Mouse (Mus musculus) ES-E14 (cell line): ENCODE results near the gene Gna12.

Experiments
- CHD2 ChIP-seq: IDR thresholded peaks from 2 replicates; pipeline ENCODE4 v1.6.1; 2014; ENCODE audit warnings: mild to moderate bottlenecking, low read depth, low read length, inconsistent platforms
- HCFC1 ChIP-seq: IDR thresholded peaks from 2 replicates; pipeline ENCODE4 v1.6.1; 2012; ENCODE audit warnings: low read length, inconsistent platforms, borderline replicate concordance; ENCODE audit not compliant: insufficient read depth
- MAFK ChIP-seq: IDR thresholded peaks from 2 replicates; pipeline ENCODE4 v1.6.1; 2014; ENCODE audit warnings: mild to moderate bottlenecking, low read depth, low read length, inconsistent platforms; ENCODE audit not compliant: insufficient read depth
- ZNF384 ChIP-seq: IDR thresholded peaks from 2 replicates; pipeline ENCODE4 v1.6.1; 2012; ENCODE audit warnings: low read depth, low read length, inconsistent platforms

DNA sequence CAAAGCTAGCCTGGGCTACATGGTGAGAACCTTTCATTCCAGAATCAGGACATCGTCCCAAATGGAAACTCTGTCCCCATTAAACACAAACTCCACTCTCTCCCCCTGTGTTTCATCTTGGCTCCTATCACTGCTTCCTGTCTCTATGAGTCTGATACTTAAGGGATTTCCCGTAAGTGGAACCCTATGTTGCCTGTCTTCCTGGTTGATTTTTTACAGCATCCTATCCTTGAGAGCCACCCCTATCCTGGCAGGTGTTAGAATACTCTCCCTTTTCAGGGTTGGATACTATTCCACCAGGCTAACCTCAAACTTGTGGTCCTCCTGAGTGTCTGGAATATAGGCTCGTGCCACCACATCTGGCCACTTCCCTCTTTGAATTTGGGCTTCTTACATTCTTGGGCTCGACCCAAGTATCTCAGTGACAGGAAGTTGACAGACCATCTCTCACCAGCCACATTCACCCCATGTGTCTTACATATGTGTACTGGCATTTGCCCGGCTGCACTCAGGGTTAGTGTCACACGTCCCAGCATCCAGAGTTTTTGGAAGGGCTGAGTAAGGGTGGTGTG, 43.6 kb upstream of the Gna12 start:
- TF ChIP-seq CHD2 (no peak), ZNF384 (no peak), MAFK (no peak), HCFC1 (no peak)
